Mouse (Mus musculus) neutrophil, adult 5-6 weeks (primary cell): Measurements from ENCODE around the gene Btg3. TPM values are rescaled to one million over a fixed set of nuclear protein-coding genes. Genes with fewer than 3 reads are reported as not detected.
"Not testable (repeated sequence)": the region's sequence is repeated elsewhere in the genome, so short reads cannot be mapped to it uniquely, and the experiment has no call there.

ENCODE experiments used
- ATAC-seq: fragments of 151-379, 151-347 bp; 2 replicates; pipeline ENCODE4 v1.8.0; 2017; ENCODE audit warnings: mild to moderate bottlenecking, moderate TSS enrichment; ENCODE audit not compliant: insufficient number of reproducible peaks, poor library complexity, low FRiP score, severe bottlenecking; ENCODE audit errors: extremely low read depth
- total RNA-seq: library from RNA; stranded (forward); fragments of 200-1000 nt; gene quantifications from 2 replicates; pipeline ENCODE4 v1.2.3, GENCODE M21; 2017

The Btg3 gene
- 4.5 and 8.5 TPM in 2 replicates for total RNA-seq

DNA sequence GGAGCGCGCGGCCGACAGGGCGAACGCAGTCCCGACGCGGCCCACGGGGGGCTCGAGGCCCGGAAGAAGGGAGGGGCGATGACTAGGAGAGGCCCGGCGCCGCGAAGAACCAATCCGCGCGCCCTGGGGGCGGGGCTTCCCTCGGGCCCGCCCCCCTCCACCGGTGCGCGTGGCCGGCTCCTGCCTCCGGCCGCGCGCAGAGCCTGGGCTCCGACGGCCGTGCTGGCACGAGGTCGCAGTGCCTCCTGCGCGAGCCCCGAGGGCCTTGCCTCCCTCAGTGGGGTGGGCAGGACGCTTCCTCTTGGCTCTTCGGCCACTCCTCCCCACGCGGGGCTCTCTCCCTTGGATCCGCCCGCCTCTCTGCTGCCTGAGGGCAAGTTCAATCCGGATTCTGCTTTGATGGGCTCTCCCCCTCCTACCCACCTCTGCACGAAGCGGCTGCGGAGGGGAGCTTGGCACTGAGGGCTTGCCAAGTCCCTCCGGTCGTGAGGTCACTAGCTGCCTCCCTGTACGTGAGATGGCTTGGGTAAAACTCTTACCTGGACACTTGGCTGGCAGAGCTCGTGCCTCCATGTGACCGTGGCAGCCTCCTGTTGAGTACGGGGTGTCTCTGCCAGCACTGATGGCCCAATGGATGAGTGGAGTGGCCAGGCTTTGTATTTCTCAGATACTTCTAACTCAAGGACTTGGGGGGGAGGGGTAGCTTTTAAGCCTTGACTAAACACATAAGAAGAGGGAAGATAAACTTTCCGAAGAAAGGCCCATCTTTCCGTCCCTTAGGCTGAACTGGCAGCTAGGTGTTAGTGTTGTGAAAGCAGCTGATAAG is at the start of gene Btg3:
Gene Btg3 (minus strand): TSS at position 448 of the 826 bp plus-strand sequence.
- peak; percentile 82 for ATAC-seq

DNA sequence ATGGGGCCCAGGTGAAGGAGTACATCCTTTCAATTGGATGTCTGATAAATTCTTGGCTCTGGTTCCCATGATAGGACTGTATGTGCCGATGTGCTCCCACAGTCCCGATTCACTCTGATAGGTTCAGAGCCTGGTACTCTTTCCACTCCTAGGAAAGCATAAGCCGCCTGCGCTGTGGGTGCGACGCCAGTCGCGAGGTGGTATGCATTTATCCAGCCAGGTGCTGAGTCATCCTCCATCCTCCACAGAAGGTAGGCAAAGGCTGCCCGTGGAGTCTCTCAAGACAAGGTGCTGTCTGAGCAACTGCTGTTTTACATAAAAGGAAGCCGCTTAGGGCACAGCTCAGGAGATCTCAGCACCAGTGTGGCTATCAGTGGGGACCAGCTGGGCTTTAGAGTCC is 40.7 kb upstream of the Btg3 start:
- ATAC-seq = no peak

DNA sequence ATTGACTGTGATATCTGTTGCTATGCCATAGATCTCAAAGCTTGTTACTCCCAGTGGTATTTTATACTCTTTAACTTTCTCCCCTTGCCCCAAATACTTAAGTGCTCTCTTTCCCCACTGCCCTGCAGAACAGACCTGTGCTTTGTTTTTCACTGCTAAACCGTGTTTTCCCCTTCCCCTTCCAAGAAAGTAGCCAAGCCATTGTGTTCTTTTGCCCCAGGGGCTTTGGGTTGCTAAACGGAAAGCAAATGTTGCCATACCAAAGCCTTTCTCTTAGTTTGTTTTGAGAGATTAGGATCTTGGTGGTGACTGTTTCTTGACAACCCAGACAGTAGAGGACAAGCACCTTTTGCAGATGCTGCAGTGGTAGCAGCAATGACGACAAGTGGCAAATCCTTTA is 39.5 kb upstream of the Btg3 start:
- ATAC-seq = no peak

DNA sequence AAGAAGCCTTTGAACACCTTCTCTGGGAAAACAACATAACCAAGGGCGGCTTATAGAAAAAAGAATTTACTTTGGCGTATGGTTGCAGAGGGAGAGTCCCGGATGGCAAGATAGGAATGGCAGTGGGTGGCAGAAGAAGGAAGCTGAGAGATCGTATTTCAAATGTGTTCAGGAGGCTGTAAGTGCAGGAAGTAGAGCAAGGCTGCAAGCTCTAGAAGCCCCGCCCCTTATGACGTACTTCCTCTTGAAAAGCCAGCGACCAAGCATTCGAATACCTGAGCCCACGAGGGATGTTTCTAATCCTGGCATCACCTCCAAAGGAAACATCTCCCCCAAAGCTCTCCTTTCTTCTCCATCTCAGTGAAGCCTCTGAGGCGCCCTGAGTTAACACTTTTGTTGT is 33.0 kb upstream of the Btg3 start:
- ATAC-seq = no peak

DNA sequence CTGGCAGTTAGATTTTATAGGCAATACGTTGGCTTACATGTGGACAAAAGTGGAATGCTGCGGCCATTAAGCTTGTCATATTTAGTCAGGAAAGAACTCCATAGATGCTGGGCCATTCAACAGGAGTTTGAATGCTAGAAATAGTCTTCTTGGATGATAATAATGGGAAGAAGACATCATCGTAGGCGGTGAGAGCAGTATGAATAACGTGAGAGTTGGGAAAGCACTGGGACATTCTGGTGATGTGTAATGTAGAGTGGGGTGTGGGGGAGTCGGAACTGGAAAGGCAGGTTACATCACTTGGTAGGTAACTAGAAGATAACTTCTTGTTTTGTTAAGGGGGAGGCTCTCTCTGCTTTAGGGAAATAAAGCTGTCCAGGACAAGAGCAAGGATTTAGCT is 30.9 kb upstream of the Btg3 start:
- ATAC-seq = no peak

DNA sequence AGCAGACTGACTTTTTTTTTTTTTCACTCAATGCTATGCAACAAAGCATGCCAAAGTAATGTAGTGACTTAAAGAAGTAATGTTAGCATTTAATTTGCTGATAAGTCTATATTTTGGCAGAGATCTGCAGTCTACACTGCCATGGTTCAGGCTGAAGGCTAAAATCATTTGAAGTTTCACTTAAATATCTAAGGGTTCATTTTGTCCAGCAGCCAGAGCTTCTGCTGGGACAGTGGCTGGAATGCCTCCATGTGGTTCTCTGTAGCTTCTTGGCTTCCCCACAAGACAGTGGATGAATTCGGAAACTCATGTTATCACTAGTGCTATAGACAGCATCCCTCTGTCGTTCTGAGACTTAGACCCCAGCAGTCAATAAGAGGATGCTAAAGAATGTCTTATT is 29.7 kb upstream of the Btg3 start:
- ATAC-seq = no peak

DNA sequence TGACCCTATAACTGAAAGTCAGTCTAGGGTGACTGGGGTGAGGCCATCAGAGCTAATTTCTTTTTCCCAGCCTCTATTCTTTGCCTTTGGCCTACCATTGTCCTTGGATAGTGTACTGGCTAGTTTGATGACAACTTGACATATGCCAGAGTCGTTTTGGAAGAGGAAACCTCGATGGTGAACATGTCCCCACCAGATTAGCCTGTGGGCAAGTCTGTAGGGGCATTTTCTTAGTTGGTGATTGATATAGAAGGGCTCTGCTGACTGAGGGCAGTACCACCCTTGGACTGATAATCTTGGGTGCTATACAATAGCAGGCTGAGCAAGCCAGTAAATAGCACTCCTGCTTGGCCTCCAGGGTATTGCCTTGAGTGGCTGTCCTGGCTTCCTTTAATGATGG is 25.3 kb upstream of the Btg3 start:
- ATAC-seq = no peak

DNA sequence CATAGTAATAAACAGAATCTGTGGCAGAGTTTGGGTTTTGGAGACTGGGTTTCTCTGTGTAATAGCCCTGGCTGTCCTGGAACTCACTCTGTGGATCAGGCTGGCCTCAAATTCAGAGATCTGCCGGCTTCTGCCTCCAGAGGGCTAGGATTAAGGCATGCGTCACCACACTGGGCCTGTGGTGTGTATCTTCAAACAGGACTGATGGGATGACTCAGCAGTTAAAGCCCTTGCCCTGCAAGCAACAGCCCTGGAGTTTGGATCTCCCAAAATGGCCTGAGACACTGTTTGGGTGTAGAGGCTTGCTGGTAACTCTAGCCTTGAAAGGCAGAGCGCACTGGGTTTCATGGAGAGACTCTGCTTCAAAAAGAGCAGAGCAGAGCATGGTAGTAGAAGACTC is 22.4 kb upstream of the Btg3 start:
- ATAC-seq = no peak

DNA sequence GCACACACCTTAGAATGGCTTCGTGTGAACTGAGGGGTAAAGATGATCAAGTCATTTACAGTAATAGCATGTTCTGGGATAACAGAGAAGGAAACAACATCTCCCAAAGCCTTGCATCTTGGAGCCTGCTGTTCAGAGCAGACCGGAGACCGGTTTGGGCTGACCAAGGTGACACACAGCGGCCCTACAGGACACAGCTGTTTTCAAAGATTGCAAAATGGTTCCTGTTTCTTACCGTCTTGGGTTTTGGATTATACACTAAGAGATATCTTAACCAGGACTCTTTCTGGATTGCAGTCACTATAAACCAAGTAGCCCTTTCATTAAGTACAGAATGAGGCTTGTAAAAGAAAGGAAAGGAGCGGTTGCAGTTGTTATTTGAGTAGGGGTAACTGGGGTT is 21.7 kb upstream of the Btg3 start:
- ATAC-seq = no peak

DNA sequence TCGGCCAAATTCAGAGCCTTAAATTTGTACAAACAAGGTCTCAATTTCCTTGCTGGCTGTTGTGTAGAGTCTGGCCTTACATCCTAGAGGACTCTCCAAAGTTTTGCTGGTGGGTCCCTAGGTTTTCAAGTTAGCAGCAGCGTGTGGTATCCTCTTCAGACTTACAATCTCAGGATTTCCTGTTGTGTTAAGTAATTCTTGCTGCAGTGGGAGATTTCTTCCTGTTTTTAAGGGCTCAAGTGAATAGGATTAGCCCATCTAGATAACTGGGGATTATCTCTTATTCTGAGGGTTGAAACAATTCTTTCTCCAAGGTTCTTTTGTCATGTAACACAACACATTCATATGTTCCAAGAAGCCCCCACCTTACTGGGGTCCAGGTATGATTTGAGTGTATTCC is 14.4 kb upstream of the Btg3 start:
- ATAC-seq = no peak

DNA sequence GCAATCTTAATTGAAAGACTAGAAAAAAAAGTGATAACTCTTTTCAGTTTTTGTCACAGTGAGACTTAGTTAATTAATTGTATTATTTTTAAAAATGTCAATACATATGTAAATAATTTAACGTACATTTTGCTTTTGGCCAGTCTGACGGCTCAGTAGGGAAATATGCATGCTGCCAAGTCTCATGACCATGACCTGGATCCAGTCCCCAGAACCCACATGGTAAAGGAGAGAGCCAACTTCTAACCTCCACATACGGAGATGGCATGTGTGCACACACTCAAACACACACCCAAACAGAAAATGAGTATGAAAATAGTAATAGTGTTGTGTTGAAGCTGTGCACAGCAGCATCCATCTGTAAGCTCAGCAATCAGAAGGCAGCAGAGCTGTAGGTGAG is 13.0 kb upstream of the Btg3 start:
- no peak for ATAC-seq

DNA sequence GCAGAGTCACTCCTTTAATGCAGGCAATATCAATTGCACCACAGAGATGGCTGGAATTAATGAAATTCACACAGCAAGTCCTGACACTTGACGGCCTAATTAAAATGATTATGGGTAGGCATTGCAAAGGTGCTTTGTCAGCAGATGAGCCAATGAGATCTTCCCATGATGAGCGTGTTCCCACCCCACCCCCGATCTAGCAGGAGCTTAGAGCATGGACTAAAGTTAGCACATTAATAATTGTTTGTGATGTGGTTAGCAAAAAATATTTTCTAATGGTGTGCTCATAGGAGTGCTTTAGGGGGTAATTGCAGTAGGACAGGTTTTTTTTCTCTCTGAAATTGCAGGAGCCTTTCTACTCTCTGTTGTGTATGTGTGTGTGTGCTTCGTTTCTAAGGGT is 12.1 kb upstream of the Btg3 start:
- no peak for ATAC-seq

DNA sequence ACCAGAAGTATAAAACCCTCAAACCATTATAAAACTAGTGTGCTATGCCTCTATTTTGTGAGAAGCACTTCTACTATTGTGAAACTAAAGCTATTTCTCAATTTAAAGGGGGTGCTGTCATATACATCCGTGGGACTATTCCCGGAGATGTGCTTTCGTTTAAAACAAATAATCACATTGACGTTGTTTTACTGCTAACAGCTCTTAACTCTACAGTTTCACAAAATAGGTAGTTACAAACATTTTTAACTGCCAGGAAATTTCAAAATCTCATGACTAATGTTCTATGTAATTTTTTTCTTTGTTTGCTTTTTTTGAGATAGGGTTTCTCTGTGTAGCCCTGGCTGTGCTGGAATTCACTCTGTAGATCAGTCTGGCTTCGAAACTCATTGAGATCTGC is 1.5 kb upstream of the Btg3 start:
- no peak for ATAC-seq

DNA sequence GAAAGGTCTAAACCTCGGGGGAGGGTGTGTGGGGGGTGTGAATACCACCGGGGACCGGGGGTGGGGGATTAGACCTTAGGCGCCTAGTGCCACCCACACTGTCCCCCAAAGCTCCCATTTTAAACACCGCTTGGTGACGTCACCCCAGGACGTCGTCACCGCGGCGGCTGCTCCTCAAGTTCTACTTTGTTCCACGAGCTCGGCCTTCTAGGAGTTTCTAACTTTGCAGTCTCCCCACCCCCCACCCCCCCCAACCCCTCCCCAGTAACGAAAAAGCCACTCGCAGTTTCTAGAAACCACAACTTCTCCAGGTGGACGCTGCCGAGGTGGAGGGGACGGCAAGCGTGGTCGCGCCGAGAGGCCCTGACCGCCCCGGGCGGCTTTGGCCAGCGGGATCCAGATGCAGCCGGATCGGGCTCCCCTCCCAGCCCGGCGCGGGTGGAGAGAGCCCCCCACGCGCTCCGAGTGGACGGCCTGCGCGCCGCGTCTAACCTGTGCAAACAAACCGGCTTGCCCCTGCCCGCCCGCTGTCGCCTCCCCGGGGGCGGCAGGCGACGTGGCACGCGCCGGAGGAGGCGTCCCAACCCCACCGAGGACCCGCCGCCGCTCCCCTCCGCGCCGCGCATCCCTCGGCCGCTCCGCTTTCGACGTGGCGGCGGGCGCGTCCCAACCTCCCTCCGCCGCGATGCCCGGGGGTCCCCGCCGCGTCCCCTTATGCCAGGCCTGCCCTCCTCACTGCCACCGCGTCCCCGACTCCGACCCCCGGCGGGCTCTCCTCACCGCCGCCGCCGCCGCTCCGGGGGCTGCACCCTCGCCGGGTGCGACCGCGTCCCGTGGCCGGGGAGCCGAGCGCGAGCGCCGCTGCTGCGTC is 936 bp downstream of the Btg3 start:
- ATAC-seq = peak; percentile 47

DNA sequence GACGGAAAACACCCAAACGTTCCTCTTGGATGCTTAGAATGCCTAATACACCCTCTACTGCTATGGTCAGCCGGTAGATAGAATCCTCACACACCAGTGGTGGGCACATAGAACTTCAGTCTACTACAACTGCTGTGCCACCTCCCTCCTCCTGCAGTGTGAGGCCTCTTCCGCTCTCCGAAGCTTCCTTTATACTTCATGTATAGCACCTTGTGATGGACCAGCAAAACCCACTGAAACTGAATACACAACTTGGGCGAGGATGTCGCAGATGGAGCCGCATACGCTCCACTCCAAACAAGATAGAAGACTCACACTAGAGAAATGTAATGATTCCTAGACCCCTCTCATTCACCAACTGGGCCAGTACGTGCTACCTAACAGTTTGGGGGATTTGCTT is 1.8 kb downstream of the Btg3 start:
- peak; percentile 44; the same call in 1 of the 2 replicates for ATAC-seq

DNA sequence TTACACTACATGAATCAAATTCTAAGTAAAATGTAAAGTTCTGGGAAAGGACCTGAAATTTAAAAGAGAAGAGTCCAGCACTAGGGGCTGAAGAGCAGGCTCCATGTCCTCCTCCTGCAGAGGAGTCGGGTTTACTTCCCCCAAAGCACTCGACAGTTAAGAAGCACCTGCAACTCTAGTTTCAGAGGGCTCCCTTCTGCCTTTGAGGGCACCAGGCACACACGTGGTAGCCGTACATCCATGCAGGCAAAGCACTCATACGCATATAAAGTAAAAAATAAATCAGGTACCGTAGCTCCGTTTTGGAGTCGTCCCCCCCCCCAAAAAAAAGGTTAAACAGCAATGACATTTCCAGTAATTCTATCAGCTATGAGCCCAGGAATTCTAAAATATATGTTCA is 3.2 kb downstream of the Btg3 start:
- ATAC-seq = no peak

DNA sequence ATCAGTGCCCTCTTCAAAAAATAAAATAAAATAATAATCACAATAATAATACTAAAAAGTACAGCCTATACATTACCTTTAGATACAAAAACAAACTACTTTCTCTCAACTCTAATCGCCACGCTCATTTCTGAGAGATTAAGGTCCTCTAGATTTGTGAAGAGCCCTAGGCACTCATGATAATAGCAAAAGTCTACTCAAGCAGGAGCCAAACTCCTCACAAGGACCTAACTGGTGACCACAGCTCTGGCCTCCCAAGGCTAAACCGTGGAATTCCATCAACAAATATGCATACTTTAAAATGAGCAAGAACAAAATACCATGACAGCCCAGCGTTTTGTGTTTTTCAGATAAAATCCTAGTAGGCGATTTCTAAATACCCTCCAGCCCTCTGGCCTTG is 4.2 kb downstream of the Btg3 start:
- ATAC-seq = no peak

DNA sequence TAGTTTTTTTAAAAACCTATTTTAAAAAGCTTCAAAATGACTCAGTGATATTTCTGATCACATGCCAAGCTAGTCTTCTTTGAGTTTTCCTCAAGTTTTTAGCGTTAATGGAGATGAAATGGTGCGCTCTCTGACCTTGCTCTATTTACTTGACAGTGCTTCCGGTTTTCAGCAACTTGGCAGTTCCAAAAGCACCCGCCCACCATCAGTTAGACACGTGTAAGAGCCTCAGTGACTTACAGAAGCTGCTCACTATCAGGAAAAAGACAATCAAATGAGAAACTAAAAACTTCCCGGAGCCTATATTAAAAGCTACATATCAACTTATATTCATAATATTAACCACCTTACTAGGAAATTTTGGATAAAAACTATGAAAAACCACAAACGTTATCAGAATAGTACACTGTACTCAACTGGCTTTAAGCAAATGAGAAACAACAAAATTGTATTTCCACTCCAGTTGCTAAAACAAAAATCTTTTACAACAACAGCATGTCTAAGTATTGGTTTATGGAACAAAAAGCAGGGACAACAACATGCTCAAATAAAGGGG is 5.4 kb downstream of the Btg3 start:
- ATAC-seq = no peak

DNA sequence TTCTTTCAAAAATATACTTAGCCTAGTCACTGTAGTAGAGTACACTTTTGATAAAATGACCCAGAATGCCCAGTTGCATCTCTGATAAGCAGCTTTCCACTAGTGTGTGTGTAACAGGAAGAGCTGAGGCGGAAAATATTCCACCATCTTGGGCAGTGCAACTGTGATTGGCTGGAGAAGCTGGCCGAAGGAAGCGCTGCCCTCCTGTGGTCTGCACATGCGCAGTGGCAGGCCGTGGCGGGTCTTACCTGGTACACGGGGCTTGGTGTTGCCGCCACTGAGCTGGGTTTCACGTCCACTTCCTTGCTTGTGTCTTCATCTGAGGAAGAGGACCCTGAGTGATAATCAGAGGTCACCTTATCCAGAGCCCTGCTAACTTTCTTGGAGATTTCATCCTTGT is 12.4 kb downstream of the Btg3 start:
- not testable (repeated sequence) for ATAC-seq

DNA sequence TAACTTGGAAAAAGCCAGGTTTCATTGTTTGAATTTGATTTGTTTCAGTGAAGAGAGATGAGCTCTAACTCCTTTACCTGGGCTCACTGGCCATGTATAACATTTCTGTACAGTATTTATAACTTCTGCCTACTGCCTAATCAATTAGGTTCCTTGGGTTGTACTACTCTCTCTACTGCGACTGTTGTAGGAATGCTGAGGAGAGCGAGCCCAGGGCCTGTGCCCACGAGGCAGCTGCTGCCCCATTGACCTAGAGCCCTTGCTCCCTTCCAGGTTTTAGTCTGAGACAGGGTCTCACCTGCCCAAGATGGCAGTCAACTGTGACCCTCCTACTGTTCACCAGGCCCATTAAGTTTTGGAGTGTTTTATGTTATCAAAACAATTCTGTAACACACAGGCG is 15.5 kb downstream of the Btg3 start:
- no peak for ATAC-seq
